Mouse (Mus musculus) limb, embryonic 13.5 days (tissue): ENCODE results near the gene Dnaaf3. TPM values are rescaled to one million over a fixed set of nuclear protein-coding genes. Genes with fewer than 3 reads are reported as not detected.

Source experiments
- ATAC-seq: fragments of 200-750 bp; cut with Nextera tagmentation; 2 replicates; pipeline ENCODE4 v1.8.0; 2017; ENCODE audit warnings: low read depth, moderate number of reproducible peaks, moderate TSS enrichment; ENCODE audit not compliant: low FRiP score
- H3K27ac ChIP-seq: fragments of 300-500 bp; sonication (generic); 2 replicates; pipeline ENCODE4 v1.5.1; 2015; ENCODE audit warnings: inconsistent platforms, mild to moderate bottlenecking, moderate library complexity
- H3K27me3 ChIP-seq: fragments of 300-500 bp; sonication (generic); 2 replicates; pipeline ENCODE4 v1.6.1; 2015; ENCODE audit warnings: mild to moderate bottlenecking, inconsistent platforms
- H3K36me3 ChIP-seq: fragments of 300-500 bp; sonication (generic); 2 replicates; pipeline ENCODE4 v1.6.1; 2015; ENCODE audit warnings: inconsistent platforms, mild to moderate bottlenecking, moderate library complexity
- H3K4me1 ChIP-seq: fragments of 300-500 bp; sonication (generic); 2 replicates; pipeline ENCODE4 v1.6.1; 2015; ENCODE audit warnings: inconsistent platforms
- H3K4me2 ChIP-seq: fragments of 300-500 bp; sonication (generic); replicated peaks from 2 replicates; pipeline ENCODE4 v1.6.1; 2015; ENCODE audit warnings: inconsistent platforms, mild to moderate bottlenecking, moderate library complexity
- H3K4me3 ChIP-seq: fragments of 300-500 bp; sonication (generic); 2 replicates; pipeline ENCODE4 v1.5.1; 2015; ENCODE audit warnings: moderate library complexity, mild to moderate bottlenecking, inconsistent platforms
- H3K9ac ChIP-seq: fragments of 300-500 bp; sonication (generic); 2 replicates; pipeline ENCODE4 v1.6.1; 2015; ENCODE audit warnings: mild to moderate bottlenecking, inconsistent platforms
- H3K9me3 ChIP-seq: fragments of 300-500 bp; sonication (generic); 2 replicates; pipeline ENCODE4 v1.6.1; 2016; ENCODE audit warnings: inconsistent platforms
- WGBS: fragments of 180-500 bp; shearing (Covaris S2); methylation state at CpG from one replicate; pipeline ENCODE4 v1.1.7; 2015; 5-methylcytosine and 5-hydroxymethylcytosine counted together
- polyA plus RNA-seq: library from polyadenylated mRNA; unstranded; fragments of >200 nt; fragmentation: Nextera tagmentation; extraction: Ambion mirVana; gene quantifications from 2 replicates; pipeline ENCODE4 v1.2.1, GENCODE M21; 2015

The Dnaaf3 gene
- polyA plus RNA-seq, 1 experiment from 2014 or later, result 3.0 TPM

- no peak for ATAC-seq
- H3K9me3 ChIP-seq, result no peaks in the 10 kb centered on the region
- 82% methylated on average over 5 of the region's 5 CpGs for WGBS
- H3K27me3 ChIP-seq, result no peaks in the 10 kb centered on the region
- H3K4me1 ChIP-seq, result peaks cover 21% of the 10 kb centered on the region
- H3K27ac ChIP-seq, result no peak overlapping the region
- H3K4me2 ChIP-seq, result no peak overlapping the region
- no peaks in the 10 kb centered on the region for H3K36me3 ChIP-seq
- no peak overlapping the region for H3K9ac ChIP-seq
- no peak overlapping the region for H3K4me3 ChIP-seq
Observed at GRCm38 (mm10) chr7:4503858-4504257, 28.4 kb downstream of the Dnaaf3 start.

GRCm38 (mm10) chr7:4503100-4503499 is 29.2 kb downstream of the Dnaaf3 start:
- Histone ChIP-seq H3K4me2 (no peak overlapping the region), H3K27ac (no peak overlapping the region), H3K9ac (no peak overlapping the region), H3K9me3 (no peaks in the 10 kb centered on the region), H3K4me1 (peaks cover 28% of the 10 kb centered on the region), H3K27me3 (no peaks in the 10 kb centered on the region), H3K4me3 (no peak overlapping the region), H3K36me3 (no peaks in the 10 kb centered on the region)
- WGBS, result 78% methylated on average over 4 of the region's 4 CpGs
- no peak for ATAC-seq

- ATAC-seq, result 0 out of 2 replicates have a peak, but pooled peaks have one; percentile 7
- 10% methylated on average over 14 of the region's 14 CpGs for WGBS
- peak overlapping the region; percentile 91 for H3K4me2 ChIP-seq
- no peaks in the 10 kb centered on the region for H3K27me3 ChIP-seq
- H3K4me1 ChIP-seq, result peaks cover 34% of the 10 kb centered on the region
- no peak overlapping the region for H3K9ac ChIP-seq
- peak overlapping the region; percentile 86 for H3K4me3 ChIP-seq
- H3K27ac ChIP-seq, result no peak overlapping the region
- peaks cover 4% of the 10 kb centered on the region; the same call in 1 of the 2 replicates for H3K36me3 ChIP-seq
- no peaks in the 10 kb centered on the region for H3K9me3 ChIP-seq
Observed at GRCm38 (mm10) chr7:4502421-4503090, 29.7 kb downstream of the Dnaaf3 start.

- Histone ChIP-seq H3K4me2 (peak within 1 kb of the TSS; percentile 91), H3K9ac (peak within 1 kb of the TSS; percentile 96), H3K27ac (peak within 1 kb of the TSS; percentile 88), H3K9me3 (no peaks in the 10 kb centered on the region), H3K4me1 (peaks cover 37% of the 10 kb centered on the region), H3K36me3 (peaks cover 11% of the 10 kb centered on the region), H3K27me3 (no peaks in the 10 kb centered on the region), H3K4me3 (peak within 1 kb of the TSS; percentile 86)
- WGBS, result under 1% methylated on average over 61 of the region's 62 CpGs
- ATAC-seq, result peak; percentile 94
Observed at GRCm38 (mm10) chr7:4501558-4502397, 30.5 kb downstream of the Dnaaf3 start, which contains the start of gene Ppp1r12c. Gene Ppp1r12c (minus strand): TSS chr7:4501680.

GRCm38 (mm10) chr7:4500892-4501471 is 31.3 kb downstream of the Dnaaf3 start:
- Histone ChIP-seq H3K4me2 (peak overlapping the region; percentile 91), H3K4me3 (peak overlapping the region; percentile 86), H3K4me1 (peaks cover 37% of the 10 kb centered on the region), H3K9me3 (no peaks in the 10 kb centered on the region), H3K9ac (peak overlapping the region; percentile 96), H3K27me3 (no peaks in the 10 kb centered on the region), H3K36me3 (peaks cover 19% of the 10 kb centered on the region), H3K27ac (peak overlapping the region; percentile 88)
- peak; percentile 52 for ATAC-seq
- WGBS, result 0% methylated on average over 42 of the region's 52 CpGs

GRCm38 (mm10) chr7:4499034-4499433 is 33.2 kb downstream of the Dnaaf3 start:
- 0 out of 2 replicates have a peak overlapping the region, but pooled peaks have one; percentile 6 for H3K27ac ChIP-seq
- H3K27me3 ChIP-seq, result no peaks in the 10 kb centered on the region
- peak overlapping the region; percentile 86 for H3K4me3 ChIP-seq
- ATAC-seq, result no peak
- H3K9me3 ChIP-seq, result no peaks in the 10 kb centered on the region
- H3K4me1 ChIP-seq, result peaks cover 37% of the 10 kb centered on the region
- peaks cover 37% of the 10 kb centered on the region for H3K36me3 ChIP-seq
- WGBS, result 81% methylated on average over 4 of the region's 4 CpGs
- peak overlapping the region; percentile 91 for H3K4me2 ChIP-seq
- peak overlapping the region; percentile 59 for H3K9ac ChIP-seq

GRCm38 (mm10) chr7:4498251-4498650 is 34.0 kb downstream of the Dnaaf3 start:
- H3K4me1 ChIP-seq, result peaks cover 38% of the 10 kb centered on the region
- peak overlapping the region; percentile 59 for H3K9ac ChIP-seq
- H3K27me3 ChIP-seq, result no peaks in the 10 kb centered on the region
- peak overlapping the region; percentile 91 for H3K4me2 ChIP-seq
- no peak overlapping the region; the same call in 1 of the 2 replicates for H3K27ac ChIP-seq
- no peak for ATAC-seq
- 28% methylated on average over 9 of the region's 9 CpGs for WGBS
- peaks cover 45% of the 10 kb centered on the region for H3K36me3 ChIP-seq
- H3K4me3 ChIP-seq, result peak overlapping the region; percentile 86; the same call in 1 of the 2 replicates
- H3K9me3 ChIP-seq, result no peaks in the 10 kb centered on the region

GRCm38 (mm10) chr7:4497271-4497903 is 34.9 kb downstream of the Dnaaf3 start:
- Histone ChIP-seq H3K4me1 (peaks cover 47% of the 10 kb centered on the region), H3K27ac (no peak overlapping the region), H3K9ac (no peak overlapping the region), H3K36me3 (peaks cover 54% of the 10 kb centered on the region), H3K4me2 (0 out of 2 replicates have a peak overlapping the region, but pooled peaks have one; percentile 91), H3K27me3 (no peaks in the 10 kb centered on the region), H3K4me3 (no peak overlapping the region), H3K9me3 (no peaks in the 10 kb centered on the region)
- no peak for ATAC-seq
- 94% methylated on average over 9 of the region's 9 CpGs for WGBS

- Histone ChIP-seq H3K9ac (no peak overlapping the region), H3K36me3 (peaks cover 61% of the 10 kb centered on the region), H3K4me2 (no peak overlapping the region), H3K4me1 (peaks cover 50% of the 10 kb centered on the region), H3K4me3 (no peak overlapping the region), H3K9me3 (no peaks in the 10 kb centered on the region), H3K27ac (no peak overlapping the region), H3K27me3 (no peaks in the 10 kb centered on the region)
- ATAC-seq, result no peak
- WGBS, result 94% methylated on average over 3 of the region's 3 CpGs
Observed at GRCm38 (mm10) chr7:4496468-4496867, 35.8 kb downstream of the Dnaaf3 start.

GRCm38 (mm10) chr7:4493991-4494390 is 38.3 kb downstream of the Dnaaf3 start:
- no peaks in the 10 kb centered on the region for H3K27me3 ChIP-seq
- WGBS, result 68% methylated on average over 1 of the region's 1 CpGs
- H3K9me3 ChIP-seq, result no peaks in the 10 kb centered on the region
- H3K4me1 ChIP-seq, result peaks cover 31% of the 10 kb centered on the region
- no peak for ATAC-seq
- H3K4me2 ChIP-seq, result no peak overlapping the region
- peaks cover 75% of the 10 kb centered on the region for H3K36me3 ChIP-seq
- no peak overlapping the region for H3K9ac ChIP-seq
- no peak overlapping the region for H3K4me3 ChIP-seq
- no peak overlapping the region for H3K27ac ChIP-seq

- peak overlapping the region; percentile 25; the same call in 1 of the 2 replicates for H3K9ac ChIP-seq
- H3K27me3 ChIP-seq, result no peaks in the 10 kb centered on the region
- peak; percentile 30; the same call in 1 of the 2 replicates for ATAC-seq
- H3K4me2 ChIP-seq, result no peak overlapping the region
- H3K4me1 ChIP-seq, result peaks cover 16% of the 10 kb centered on the region
- no peak overlapping the region; the same call in 1 of the 2 replicates for H3K27ac ChIP-seq
- peaks cover 85% of the 10 kb centered on the region for H3K36me3 ChIP-seq
- 73% methylated on average over 13 of the region's 13 CpGs for WGBS
- H3K9me3 ChIP-seq, result no peaks in the 10 kb centered on the region
- no peak overlapping the region for H3K4me3 ChIP-seq
Observed at GRCm38 (mm10) chr7:4492284-4493224, 39.7 kb downstream of the Dnaaf3 start.
